Mouse (Mus musculus): ENCODE results near the gene Gabarap. TPM values are rescaled to one million over a fixed set of nuclear protein-coding genes. Genes with fewer than 3 reads are reported as not detected.

Gene Gabarap
- polyA plus RNA-seq, 1 experiment from 2014 or later = 459 TPM

GRCm38 (mm10) chr11:69992932-69993331 lies 2.0 kb downstream of the Gabarap start:
- 80% methylated on average over 3 of the region's 3 CpGs for WGBS
- H3K4me3 ChIP-seq (replicated peaks) = peak overlapping the region; percentile 72
- ATAC-seq (ENCODE audit: insufficient read depth, low FRiP score, low read depth) = no peak
- H3K9ac ChIP-seq = no peak overlapping the region
- H3K4me2 ChIP-seq = peak overlapping the region; percentile 85
- no peaks in the 10 kb centered on the region for H3K27me3 ChIP-seq (replicated peaks)
- no peak overlapping the region for H3K27ac ChIP-seq
- H3K4me1 ChIP-seq = peaks cover 16% of the 10 kb centered on the region
- no peaks in the 10 kb centered on the region for H3K9me3 ChIP-seq
- peaks cover 27% of the 10 kb centered on the region for H3K36me3 ChIP-seq

GRCm38 (mm10) chr11:69994401-69995090 lies 3.6 kb downstream of the Gabarap start:
- Histone ChIP-seq H3K9me3 (no peaks in the 10 kb centered on the region), H3K4me1 (peaks cover 18% of the 10 kb centered on the region), H3K27ac (0 out of 2 replicates have a peak overlapping the region, but pooled peaks have one; percentile 99), H3K27me3 (replicated peaks) (no peaks in the 10 kb centered on the region), H3K4me3 (replicated peaks) (no peak overlapping the region), H3K4me2 (peak overlapping the region; percentile 42; the same call in 1 of the 2 replicates), H3K36me3 (peaks cover 30% of the 10 kb centered on the region), H3K9ac (no peak overlapping the region)
- ATAC-seq (ENCODE audit: insufficient read depth, low FRiP score, low read depth) = no peak
- 84% methylated on average over 11 of the region's 11 CpGs for WGBS

- H3K27ac ChIP-seq = peak within 1 kb of the TSS; percentile 99
- peak within 1 kb of the TSS; percentile 85 for H3K9ac ChIP-seq
- peaks cover 18% of the 10 kb centered on the region for H3K4me1 ChIP-seq
- under 1% methylated on average over 36 of the region's 36 CpGs for WGBS
- peaks cover 27% of the 10 kb centered on the region for H3K36me3 ChIP-seq
- H3K4me2 ChIP-seq = peak within 1 kb of the TSS; percentile 60
- no peaks in the 10 kb centered on the region for H3K27me3 ChIP-seq (replicated peaks)
- H3K4me3 ChIP-seq (replicated peaks) = peak within 1 kb of the TSS; percentile 69
- no peaks in the 10 kb centered on the region for H3K9me3 ChIP-seq
- ATAC-seq (ENCODE audit: insufficient read depth, low FRiP score, low read depth) = peak; percentile 79
Measured at GRCm38 (mm10) chr11:69995391-69995960, 4.5 kb downstream of the Gabarap start, which contains the start of gene Phf23. TSS of gene Phf23 (plus strand) at chr11:69995777.

- peak; percentile 0; the same call in 1 of the 2 replicates for ATAC-seq (ENCODE audit: insufficient read depth, low FRiP score, low read depth)
- WGBS = under 1% methylated on average over 65 of the region's 66 CpGs
- Histone ChIP-seq H3K9me3 (no peaks in the 10 kb centered on the region), H3K4me3 (replicated peaks) (peak overlapping the region; percentile 69), H3K27me3 (replicated peaks) (no peaks in the 10 kb centered on the region), H3K4me2 (peak overlapping the region; percentile 60), H3K27ac (peak overlapping the region; percentile 99), H3K36me3 (peaks cover 27% of the 10 kb centered on the region), H3K4me1 (peaks cover 21% of the 10 kb centered on the region), H3K9ac (peak overlapping the region; percentile 85)
Measured at GRCm38 (mm10) chr11:69996161-69997061, 5.5 kb downstream of the Gabarap start.

GRCm38 (mm10) chr11:69997070-69997509 lies 6.1 kb downstream of the Gabarap start:
- peaks cover 28% of the 10 kb centered on the region for H3K4me1 ChIP-seq
- H3K9ac ChIP-seq = peak overlapping the region; percentile 85
- no peaks in the 10 kb centered on the region for H3K9me3 ChIP-seq
- under 1% methylated on average over 38 of the region's 44 CpGs for WGBS
- H3K36me3 ChIP-seq = peaks cover 27% of the 10 kb centered on the region
- H3K4me3 ChIP-seq (replicated peaks) = peak overlapping the region; percentile 69
- ATAC-seq (ENCODE audit: insufficient read depth, low FRiP score, low read depth) = peak; percentile 62
- H3K27me3 ChIP-seq (replicated peaks) = no peaks in the 10 kb centered on the region
- H3K27ac ChIP-seq = peak overlapping the region; percentile 99
- H3K4me2 ChIP-seq = peak overlapping the region; percentile 60

GRCm38 (mm10) chr11:69998567-69999491 lies 7.9 kb downstream of the Gabarap start:
- Histone ChIP-seq H3K9ac (no peak overlapping the region), H3K4me1 (peaks cover 35% of the 10 kb centered on the region), H3K36me3 (peaks cover 27% of the 10 kb centered on the region), H3K4me3 (replicated peaks) (no peak overlapping the region), H3K9me3 (no peaks in the 10 kb centered on the region), H3K27ac (0 out of 2 replicates have a peak overlapping the region, but pooled peaks have one; percentile 21), H3K27me3 (replicated peaks) (no peaks in the 10 kb centered on the region), H3K4me2 (no peak overlapping the region)
- 91% methylated on average over 27 of the region's 27 CpGs for WGBS
- ATAC-seq (ENCODE audit: insufficient read depth, low FRiP score, low read depth) = no peak

GRCm38 (mm10) chr11:69999666-70000065 lies 8.7 kb downstream of the Gabarap start:
- no peak for ATAC-seq (ENCODE audit: insufficient read depth, low FRiP score, low read depth)
- peaks cover 22% of the 10 kb centered on the region for H3K36me3 ChIP-seq
- H3K9me3 ChIP-seq = no peaks in the 10 kb centered on the region
- peaks cover 35% of the 10 kb centered on the region for H3K4me1 ChIP-seq
- H3K4me2 ChIP-seq = no peak overlapping the region
- H3K9ac ChIP-seq = no peak overlapping the region
- H3K27ac ChIP-seq = peak overlapping the region; percentile 96
- WGBS = 81% methylated on average over 8 of the region's 8 CpGs
- no peak overlapping the region for H3K4me3 ChIP-seq (replicated peaks)
- H3K27me3 ChIP-seq (replicated peaks) = no peaks in the 10 kb centered on the region

- Histone ChIP-seq H3K4me2 (peak within 1 kb of the TSS; percentile 66), H3K27ac (peak within 1 kb of the TSS; percentile 96), H3K4me1 (peaks cover 35% of the 10 kb centered on the region), H3K36me3 (peaks cover 30% of the 10 kb centered on the region), H3K9me3 (no peaks in the 10 kb centered on the region), H3K9ac (peak within 1 kb of the TSS; percentile 79), H3K27me3 (replicated peaks) (no peaks in the 10 kb centered on the region), H3K4me3 (replicated peaks) (peak within 1 kb of the TSS; percentile 91)
- ATAC-seq (ENCODE audit: insufficient read depth, low FRiP score, low read depth) = peak; percentile 47
- WGBS = under 1% methylated on average over 48 of the region's 48 CpGs
Measured at GRCm38 (mm10) chr11:70000396-70000898, 9.5 kb downstream of the Gabarap start, which contains the start of gene Dvl2. TSS of gene Dvl2 (plus strand) at chr11:70000595.

GRCm38 (mm10) chr11:70001159-70001558 lies 10.2 kb downstream of the Gabarap start:
- 12% methylated on average over 8 of the region's 8 CpGs for WGBS
- peak overlapping the region; percentile 79 for H3K9ac ChIP-seq
- H3K36me3 ChIP-seq = peaks cover 36% of the 10 kb centered on the region
- no peaks in the 10 kb centered on the region for H3K27me3 ChIP-seq (replicated peaks)
- no peaks in the 10 kb centered on the region for H3K9me3 ChIP-seq
- peak overlapping the region; percentile 91 for H3K4me3 ChIP-seq (replicated peaks)
- ATAC-seq (ENCODE audit: insufficient read depth, low FRiP score, low read depth) = no peak
- peaks cover 35% of the 10 kb centered on the region for H3K4me1 ChIP-seq
- peak overlapping the region; percentile 96 for H3K27ac ChIP-seq
- peak overlapping the region; percentile 66 for H3K4me2 ChIP-seq

GRCm38 (mm10) chr11:70001865-70002264 lies 10.9 kb downstream of the Gabarap start:
- peaks cover 35% of the 10 kb centered on the region for H3K4me1 ChIP-seq
- ATAC-seq (ENCODE audit: insufficient read depth, low FRiP score, low read depth) = no peak

More at GRCm38 (mm10) chr11:70001865-70002264, 10.9 kb downstream of the Gabarap start:
- H3K4me2 ChIP-seq = peak overlapping the region; percentile 66
- peaks cover 41% of the 10 kb centered on the region for H3K36me3 ChIP-seq
- H3K27me3 ChIP-seq (replicated peaks) = no peaks in the 10 kb centered on the region
- H3K9ac ChIP-seq = no peak overlapping the region
- H3K27ac ChIP-seq = no peak overlapping the region
- H3K4me3 ChIP-seq (replicated peaks) = peak overlapping the region; percentile 91
- no peaks in the 10 kb centered on the region for H3K9me3 ChIP-seq

Measured in stomach, embryonic 15.5 days (tissue).